Mouse (Mus musculus): Measurements from ENCODE around the gene E130309D02Rik. TPM values are rescaled to one million over a fixed set of nuclear protein-coding genes. Genes with fewer than 3 reads are reported as not detected.

Gene E130309D02Rik
- polyA plus RNA-seq, 1 experiment from 2014 or later = 67.3 TPM

GRCm38 (mm10) chr5:143253881-143254486 lies 61.2 kb downstream of the E130309D02Rik start:
- Histone ChIP-seq H3K27me3 (ENCODE audit: low read depth, poor library complexity, severe bottlenecking) (peaks cover 94% of the 10 kb centered on the region), H3K4me3 (peak overlapping the region; percentile 52), H3K27ac (peak overlapping the region; percentile 23; the same call in 1 of the 2 replicates), H3K36me3 (peaks cover 73% of the 10 kb centered on the region), H3K4me1 (peaks cover 26% of the 10 kb centered on the region), H3K9me3 (replicated peaks) (no peaks in the 10 kb centered on the region)
- DNase-seq (ENCODE audit: low spot score) = peak; percentile 66
- 28% methylated on average over 81 of the region's 81 CpGs for WGBS

DNA sequence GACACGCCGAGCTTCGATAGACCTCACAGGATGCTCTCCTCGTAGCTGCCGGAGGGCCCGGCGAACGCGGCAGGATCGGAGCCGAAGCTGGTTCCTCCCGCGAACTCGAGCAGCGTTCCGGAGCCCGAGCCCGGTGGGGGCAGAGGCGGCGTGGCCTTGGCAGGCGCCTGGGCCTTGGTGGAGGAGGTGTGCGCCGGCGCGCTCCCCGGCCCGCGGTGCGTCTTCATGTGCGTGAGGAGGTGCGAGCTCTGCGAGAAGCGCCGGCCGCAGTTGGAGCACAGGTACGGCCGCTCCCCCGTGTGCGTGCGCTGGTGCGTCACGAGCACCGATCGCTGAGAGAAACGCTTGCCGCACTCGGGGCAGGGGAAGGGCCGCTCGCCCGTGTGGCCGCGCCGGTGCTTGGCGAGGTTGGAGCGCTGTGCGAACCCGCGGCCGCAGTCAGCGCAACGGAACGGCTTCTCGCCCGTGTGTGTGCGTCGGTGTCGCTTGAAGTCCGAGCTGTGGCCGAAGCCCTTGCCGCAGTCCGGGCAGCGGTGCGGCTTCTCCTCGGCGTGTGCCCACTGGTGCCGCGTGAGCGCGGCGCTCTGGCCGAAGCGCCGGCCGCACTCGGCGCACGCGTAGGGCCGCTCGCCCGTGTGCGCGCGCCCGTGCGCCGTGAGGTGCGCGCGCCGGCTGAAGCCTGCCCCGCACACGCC lies 61.8 kb downstream of the E130309D02Rik start:
- peak; percentile 68 for DNase-seq (ENCODE audit: low spot score)
- 21% methylated on average over 103 of the region's 103 CpGs for WGBS
- Histone ChIP-seq H3K27me3 (ENCODE audit: low read depth, poor library complexity, severe bottlenecking) (peaks cover 88% of the 10 kb centered on the region), H3K27ac (0 out of 2 replicates have a peak overlapping the region, but pooled peaks have one; percentile 14), H3K9me3 (replicated peaks) (no peaks in the 10 kb centered on the region), H3K4me1 (peaks cover 26% of the 10 kb centered on the region), H3K4me3 (peak overlapping the region; percentile 52), H3K36me3 (peaks cover 74% of the 10 kb centered on the region)

DNA sequence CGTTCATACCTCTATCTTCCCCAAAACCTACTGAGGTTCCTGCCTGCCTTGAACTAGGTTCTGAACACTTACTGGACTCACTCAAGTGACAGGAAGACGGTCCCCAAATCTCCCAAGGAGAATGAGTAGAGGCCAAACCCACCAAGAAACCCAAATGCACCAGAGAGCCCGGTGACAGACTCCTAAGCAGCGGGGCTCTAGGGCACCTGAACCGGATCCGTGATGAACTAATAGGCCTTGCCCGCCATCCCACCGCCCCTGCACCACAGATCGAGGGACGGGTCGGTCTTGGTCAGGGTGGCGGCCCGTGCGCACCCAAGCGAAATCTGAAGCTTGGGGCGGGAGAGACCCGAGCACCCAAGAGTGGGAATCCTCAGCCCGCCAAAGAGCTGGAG lies 62.4 kb downstream of the E130309D02Rik start:
- Histone ChIP-seq H3K4me1 (peaks cover 26% of the 10 kb centered on the region), H3K27ac (no peak overlapping the region), H3K27me3 (ENCODE audit: low read depth, poor library complexity, severe bottlenecking) (peaks cover 82% of the 10 kb centered on the region), H3K36me3 (peaks cover 74% of the 10 kb centered on the region), H3K9me3 (replicated peaks) (no peaks in the 10 kb centered on the region), H3K4me3 (peak overlapping the region; percentile 52)
- DNase-seq (ENCODE audit: low spot score) = no peak
- WGBS = 13% methylated on average over 18 of the region's 18 CpGs

- DNase-seq (ENCODE audit: low spot score) = no peak
- Histone ChIP-seq H3K27me3 (ENCODE audit: low read depth, poor library complexity, severe bottlenecking) (peaks cover 75% of the 10 kb centered on the region), H3K4me3 (no peak overlapping the region), H3K27ac (no peak overlapping the region), H3K9me3 (replicated peaks) (no peaks in the 10 kb centered on the region), H3K4me1 (peaks cover 26% of the 10 kb centered on the region), H3K36me3 (peaks cover 74% of the 10 kb centered on the region)
- WGBS = 42% methylated on average over 6 of the region's 6 CpGs
These were observed 63.1 kb downstream of the E130309D02Rik start for GRCm38 (mm10) chr5:143252039-143252438.

Other genes starting within 250 kb of the E130309D02Rik start
- 48.1 and 51.5 TPM in 2 replicates for gene Rnf216, start 202.4 kb downstream of the E130309D02Rik start, polyA plus RNA-seq (2016; fragmentation: Nextera tagmentation; extraction: Ambion mirVana)
- 0.06 TPM in 1 of 2 replicates, not detected in the other for gene Olfr718-ps1, start 167.8 kb downstream of the E130309D02Rik start, polyA plus RNA-seq (2016; fragmentation: Nextera tagmentation; extraction: Ambion mirVana)
- 14.3 and 19.3 TPM in 2 replicates for gene Rbak, start 134.6 kb downstream of the E130309D02Rik start, polyA plus RNA-seq (2016; fragmentation: Nextera tagmentation; extraction: Ambion mirVana)
- gene Spdye4b, start 134.3 kb downstream of the E130309D02Rik start, polyA plus RNA-seq (2016; fragmentation: Nextera tagmentation; extraction: Ambion mirVana) = not detected in 2 replicates
- not detected in 2 replicates for gene Spdye4a, start 88.5 kb downstream of the E130309D02Rik start, polyA plus RNA-seq (2016; fragmentation: Nextera tagmentation; extraction: Ambion mirVana)
- 19.5 and 22.2 TPM in 2 replicates for gene Zfp12, start 80.2 kb downstream of the E130309D02Rik start, polyA plus RNA-seq (2016; fragmentation: Nextera tagmentation; extraction: Ambion mirVana)
- 3.4 and 4.4 TPM in 2 replicates for gene Zfp316, start 45.3 kb downstream of the E130309D02Rik start, polyA plus RNA-seq (2016; fragmentation: Nextera tagmentation; extraction: Ambion mirVana)
- gene Zfp853, start 21.7 kb downstream of the E130309D02Rik start, polyA plus RNA-seq (2016; fragmentation: Nextera tagmentation; extraction: Ambion mirVana) = 0.06 TPM in 1 of 2 replicates, not detected in the other
- gene Zdhhc4, start 13.9 kb upstream of the E130309D02Rik start, polyA plus RNA-seq (2016; fragmentation: Nextera tagmentation; extraction: Ambion mirVana) = 71.9 and 72.5 TPM in 2 replicates
- gene Grid2ip, start 42.0 kb upstream of the E130309D02Rik start, polyA plus RNA-seq (2016; fragmentation: Nextera tagmentation; extraction: Ambion mirVana) = 0.14 and 0.48 TPM in 2 replicates
- 217 and 246 TPM in 2 replicates for gene Kdelr2, start 88.5 kb upstream of the E130309D02Rik start, polyA plus RNA-seq (2016; fragmentation: Nextera tagmentation; extraction: Ambion mirVana)
- gene Daglb, start 149.2 kb upstream of the E130309D02Rik start, polyA plus RNA-seq (2016; fragmentation: Nextera tagmentation; extraction: Ambion mirVana) = 10.5 and 10.6 TPM in 2 replicates
- 451 and 473 TPM in 2 replicates for gene Rac1, start 212.7 kb upstream of the E130309D02Rik start, polyA plus RNA-seq (2016; fragmentation: Nextera tagmentation; extraction: Ambion mirVana)

Data from limb, embryonic 10.5 days (tissue).